Mouse (Mus musculus) mesoderm, embryonic 11.5 days (tissue): ENCODE data around the gene Cox6b1.

Experiments used
- DNase-seq: peaks from one replicate; pipeline ENCODE4 v3.0.0-alpha.2; 2012; ENCODE audit warnings: low read depth, low spot score

Gene Cox6b1

GRCm38 (mm10) chr7:30586455-30587020 lies 39.4 kb downstream of the Cox6b1 start:
- DNase-seq: no peak

- no peak for DNase-seq
Observed at GRCm38 (mm10) chr7:30585170-30585569, 40.8 kb downstream of the Cox6b1 start.

- DNase-seq: no peak
Observed at GRCm38 (mm10) chr7:30584339-30584738, 41.6 kb downstream of the Cox6b1 start.

GRCm38 (mm10) chr7:30581547-30581946 lies 44.4 kb downstream of the Cox6b1 start:
- DNase-seq: no peak

GRCm38 (mm10) chr7:30579950-30580349 lies 46.0 kb downstream of the Cox6b1 start:
- DNase-seq: no peak

GRCm38 (mm10) chr7:30572969-30573368 lies 53.0 kb downstream of the Cox6b1 start:
- no peak for DNase-seq

- DNase-seq: no peak
Observed at GRCm38 (mm10) chr7:30572389-30572788, 53.6 kb downstream of the Cox6b1 start.

- no peak for DNase-seq
Observed at GRCm38 (mm10) chr7:30567555-30567954, 58.4 kb downstream of the Cox6b1 start.
